Mouse (Mus musculus) frontal cortex, postnatal 25 days (tissue): Measurements from ENCODE around the gene Phf12.

ENCODE experiments used
- DNase-seq, 2 experiments: peaks; one replicate each; pipeline ENCODE4 v3.0.0; 2022; ENCODE audit warnings: low spot score in 2 of 2

Gene Phf12

DNA sequence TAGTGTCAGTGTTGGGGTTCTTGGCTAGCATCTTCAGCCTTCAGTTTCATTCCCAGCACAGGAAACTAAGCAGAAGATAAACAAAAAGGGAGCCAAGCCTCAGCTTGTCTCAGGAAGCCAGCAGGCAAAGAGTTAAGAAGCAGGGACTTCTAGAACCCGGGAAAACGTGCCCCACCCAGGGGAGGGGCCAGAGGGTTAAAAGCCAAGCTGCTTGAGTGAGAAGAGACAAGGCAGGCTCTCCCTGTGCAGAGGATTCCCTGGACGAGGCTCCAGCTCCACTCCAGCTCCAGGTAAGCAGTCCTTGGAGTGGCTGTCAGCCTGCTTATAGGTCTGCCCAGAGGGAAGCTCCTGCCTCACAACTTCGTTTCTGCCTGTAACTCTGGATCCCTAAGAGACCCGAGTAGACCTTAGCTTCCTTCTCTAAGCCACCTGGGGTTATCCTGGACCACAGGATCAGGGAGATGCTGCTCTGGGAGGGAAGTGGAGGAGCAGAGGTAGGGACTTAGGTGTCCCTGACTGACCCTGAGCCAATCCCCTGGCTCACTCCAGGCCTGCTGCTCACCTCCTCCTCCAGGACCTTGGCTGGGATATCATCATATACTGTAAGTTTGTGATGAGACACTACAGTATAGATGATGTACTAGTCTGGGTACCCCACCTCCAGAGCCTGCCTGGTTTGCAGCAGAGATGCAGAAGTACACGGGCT lies 90.0 kb downstream of the Phf12 start:
- no peak for DNase-seq

DNA sequence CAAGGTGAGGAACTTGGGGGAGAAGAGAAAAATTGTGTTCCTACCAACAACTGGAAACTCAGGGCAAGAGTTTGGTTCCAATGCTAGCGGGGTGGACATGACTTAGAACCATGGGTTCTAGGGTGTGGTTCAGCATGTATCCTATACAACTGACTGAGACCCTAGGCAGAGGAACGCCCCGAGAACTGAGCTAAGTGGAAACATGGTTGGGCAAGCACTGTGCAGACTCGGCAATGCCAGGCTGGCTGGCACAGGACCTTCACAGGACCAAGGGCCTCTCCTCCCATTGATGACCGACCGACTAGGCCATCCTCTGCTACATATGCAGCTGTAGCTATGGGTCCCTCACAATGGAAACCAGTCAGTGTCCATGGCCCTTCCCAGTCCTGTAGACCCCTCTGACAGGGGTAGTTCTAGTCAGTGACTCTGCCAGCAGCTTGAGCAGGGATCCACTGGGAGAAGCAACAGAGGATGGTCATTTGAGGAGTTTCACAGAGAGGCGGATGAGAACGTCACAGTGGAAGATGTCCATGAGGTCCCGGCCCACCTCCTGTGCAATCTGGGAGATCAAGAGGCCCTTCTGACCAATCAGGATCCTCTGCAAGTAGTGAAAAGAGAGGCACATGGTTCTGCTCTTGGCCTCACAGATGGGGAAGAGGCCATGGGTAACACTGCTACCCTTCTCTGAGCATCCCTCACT lies 91.2 kb downstream of the Phf12 start:
- DNase-seq = no peak

- DNase-seq = no peak
These were observed 91.7 kb downstream of the Phf12 start for GRCm38 (mm10) chr11:78074277-78074652.

DNA sequence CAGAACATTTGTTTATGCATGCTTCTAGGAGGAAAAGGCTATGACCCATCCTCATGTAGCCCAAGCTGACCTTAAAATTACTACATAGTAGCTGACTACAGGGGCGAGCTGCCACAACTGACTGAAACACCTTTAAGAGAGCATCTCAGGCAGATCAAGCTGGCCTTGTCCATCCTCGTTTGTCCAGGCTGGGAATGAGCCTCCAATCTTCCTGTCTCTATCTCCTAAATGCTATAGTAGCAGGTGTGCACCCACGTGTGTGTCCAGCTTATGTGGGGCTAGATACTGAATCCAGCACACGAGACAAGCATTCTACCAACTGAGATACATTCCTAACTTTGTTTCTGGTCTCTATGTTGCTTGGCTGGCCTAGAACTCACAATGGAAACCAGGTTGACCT lies 92.1 kb downstream of the Phf12 start:
- no peak for DNase-seq
